Mouse (Mus musculus) WW6 (cell line): Measurements from ENCODE around the gene 2410137M14Rik.
"Not testable (repeated sequence)": the region's sequence is repeated elsewhere in the genome, so short reads cannot be mapped to it uniquely, and the experiment has no call there.

ENCODE experiments used
- DNase-seq: peaks from one replicate; pipeline ENCODE4 v3.0.0-alpha.2; 2013; ENCODE audit warnings: low read depth, low spot score

Gene 2410137M14Rik

DNA sequence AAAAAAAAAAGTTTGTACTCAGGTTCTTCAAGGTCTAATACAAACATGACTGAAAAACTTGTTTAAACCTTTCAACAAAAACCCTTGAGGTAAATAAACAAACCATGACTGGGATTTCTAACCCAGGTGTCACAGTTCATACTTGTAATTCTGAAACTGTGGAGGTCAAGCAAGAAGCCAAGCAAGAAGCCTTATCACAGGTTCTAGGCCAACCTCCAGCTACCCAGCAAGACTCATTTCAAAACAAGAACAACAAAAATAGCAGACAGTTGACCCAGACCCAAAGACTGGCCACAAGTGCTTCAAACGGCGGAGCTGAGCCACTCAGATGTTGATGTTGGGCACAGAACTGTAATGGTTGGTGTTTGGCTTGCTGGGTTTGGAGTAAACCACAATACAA, 13.5 kb upstream of the 2410137M14Rik start:
- DNase-seq = no peak

DNA sequence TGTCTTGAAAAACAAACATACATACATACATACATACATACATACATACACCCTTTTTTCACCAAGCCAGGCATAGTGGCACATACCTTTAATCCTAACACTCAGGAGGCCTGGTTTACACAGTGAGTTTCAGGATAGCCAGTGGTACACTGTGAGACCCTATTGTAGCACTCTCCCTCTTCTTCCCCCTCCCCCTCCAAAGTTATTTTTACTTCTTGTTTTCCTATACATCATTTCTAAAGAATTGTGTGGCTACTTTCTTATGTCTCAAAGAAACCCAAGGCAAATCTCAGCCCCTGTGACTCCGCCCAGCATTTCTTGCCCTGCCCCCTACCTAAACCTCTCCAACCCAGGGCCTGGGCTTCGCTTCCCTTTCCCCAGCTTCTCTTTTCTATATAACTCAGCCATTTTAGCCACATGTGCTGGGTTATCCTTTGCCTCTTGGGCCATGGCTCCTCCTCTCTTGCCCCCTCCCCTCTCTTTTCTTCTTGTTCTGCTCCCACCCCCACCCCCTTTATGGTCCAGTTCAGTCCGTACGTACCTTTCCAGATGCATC, 12.8 kb upstream of the 2410137M14Rik start:
- DNase-seq = no peak

DNA sequence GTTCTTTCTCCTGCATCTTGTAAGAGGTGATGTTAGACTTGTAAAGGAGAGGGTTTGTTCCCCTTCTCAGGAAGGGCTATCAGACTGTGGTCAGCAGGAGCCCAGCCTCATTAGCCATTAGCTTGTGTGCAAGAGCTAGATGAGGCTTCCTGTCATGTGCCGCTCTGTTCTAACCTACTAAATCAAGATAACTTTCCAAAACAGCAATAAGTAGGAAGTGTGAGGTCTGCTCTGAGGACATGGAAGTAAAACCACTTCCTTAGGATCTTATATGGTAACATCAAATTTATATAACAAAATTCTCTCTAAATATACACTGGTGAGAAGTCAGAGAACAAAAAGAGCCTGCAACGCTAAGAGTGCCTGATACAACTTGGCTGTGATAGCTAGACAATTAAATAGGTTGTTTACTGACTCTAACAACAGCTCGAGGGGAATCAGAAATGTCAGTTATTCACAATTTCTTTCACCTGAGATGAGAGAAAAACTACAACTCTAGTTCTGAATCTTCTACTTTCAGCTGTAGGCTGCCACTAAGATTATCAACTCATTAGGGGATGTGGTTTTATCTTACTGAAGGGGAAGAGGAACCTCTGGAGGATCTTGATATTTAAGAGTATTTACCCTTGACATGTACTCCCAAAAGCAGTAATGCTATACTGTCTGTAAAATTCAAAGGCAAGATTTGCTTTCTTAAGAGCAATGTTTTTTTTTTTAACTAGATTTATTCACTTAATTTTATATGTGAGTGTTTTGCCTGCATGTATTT, 11.5 kb upstream of the 2410137M14Rik start:
- no peak for DNase-seq

DNA sequence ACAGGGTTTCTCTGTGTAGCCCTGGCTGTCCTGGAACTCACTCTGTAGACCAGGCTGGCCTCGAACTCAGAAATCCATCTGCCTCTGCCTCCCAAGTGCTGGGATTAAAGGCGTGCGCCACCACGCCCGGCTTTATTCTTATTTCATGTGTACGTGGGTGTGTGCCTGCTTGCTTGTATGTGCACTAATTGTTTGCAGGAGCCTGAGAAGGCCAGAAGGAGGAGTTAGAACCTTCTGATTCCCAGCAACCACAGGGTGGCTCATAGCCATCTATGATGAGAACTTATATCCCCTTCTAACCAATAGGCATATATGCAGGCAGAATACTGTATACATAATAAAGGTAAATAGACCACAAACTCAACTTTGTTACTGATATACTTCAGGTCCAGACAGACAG, 9.6 kb upstream of the 2410137M14Rik start:
- not testable (repeated sequence) for DNase-seq

DNA sequence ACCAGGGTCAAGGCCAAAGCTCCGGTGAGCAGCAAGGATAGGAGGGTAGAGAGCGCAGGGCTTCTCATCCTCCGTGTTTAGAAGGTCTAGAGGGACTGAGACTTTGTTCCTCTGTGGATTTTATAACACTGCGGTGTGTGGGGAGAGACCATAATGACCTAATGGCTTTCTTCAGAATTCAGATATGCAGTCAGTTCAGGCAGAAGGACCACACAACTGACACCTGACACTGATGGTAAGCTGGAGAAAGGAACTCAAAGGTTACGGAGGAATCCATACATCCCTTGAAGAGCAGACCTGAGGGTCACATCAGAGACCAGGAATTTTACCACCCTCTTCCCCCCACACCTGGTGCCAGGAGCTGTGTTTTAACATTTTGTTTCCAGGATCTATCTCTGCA, 8.4 kb upstream of the 2410137M14Rik start, which contains the start of gene H2-M5:
Gene H2-M5, minus strand, starts transcription at position 101 of the 400 bp plus-strand sequence.
- DNase-seq = no peak

DNA sequence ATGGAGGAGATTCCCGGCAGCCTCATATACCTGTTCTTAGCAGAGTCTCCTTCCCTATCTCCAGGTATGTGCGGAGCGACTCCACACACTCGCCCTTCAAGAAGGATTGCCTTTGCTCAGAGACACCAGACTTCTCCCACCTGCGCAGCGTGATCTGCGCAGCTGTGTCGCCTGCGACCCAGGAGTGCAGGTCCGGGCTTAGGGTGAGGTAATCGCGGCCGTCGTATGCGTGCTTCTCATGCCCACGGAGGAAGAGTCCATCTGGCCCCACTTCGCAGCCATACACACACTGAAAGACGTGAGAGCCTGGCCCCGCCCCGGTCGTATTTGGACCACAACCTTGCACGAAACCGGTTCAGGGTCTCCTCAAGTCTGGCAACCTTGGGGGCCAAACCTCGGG, 7.4 kb upstream of the 2410137M14Rik start:
- DNase-seq = no peak

DNA sequence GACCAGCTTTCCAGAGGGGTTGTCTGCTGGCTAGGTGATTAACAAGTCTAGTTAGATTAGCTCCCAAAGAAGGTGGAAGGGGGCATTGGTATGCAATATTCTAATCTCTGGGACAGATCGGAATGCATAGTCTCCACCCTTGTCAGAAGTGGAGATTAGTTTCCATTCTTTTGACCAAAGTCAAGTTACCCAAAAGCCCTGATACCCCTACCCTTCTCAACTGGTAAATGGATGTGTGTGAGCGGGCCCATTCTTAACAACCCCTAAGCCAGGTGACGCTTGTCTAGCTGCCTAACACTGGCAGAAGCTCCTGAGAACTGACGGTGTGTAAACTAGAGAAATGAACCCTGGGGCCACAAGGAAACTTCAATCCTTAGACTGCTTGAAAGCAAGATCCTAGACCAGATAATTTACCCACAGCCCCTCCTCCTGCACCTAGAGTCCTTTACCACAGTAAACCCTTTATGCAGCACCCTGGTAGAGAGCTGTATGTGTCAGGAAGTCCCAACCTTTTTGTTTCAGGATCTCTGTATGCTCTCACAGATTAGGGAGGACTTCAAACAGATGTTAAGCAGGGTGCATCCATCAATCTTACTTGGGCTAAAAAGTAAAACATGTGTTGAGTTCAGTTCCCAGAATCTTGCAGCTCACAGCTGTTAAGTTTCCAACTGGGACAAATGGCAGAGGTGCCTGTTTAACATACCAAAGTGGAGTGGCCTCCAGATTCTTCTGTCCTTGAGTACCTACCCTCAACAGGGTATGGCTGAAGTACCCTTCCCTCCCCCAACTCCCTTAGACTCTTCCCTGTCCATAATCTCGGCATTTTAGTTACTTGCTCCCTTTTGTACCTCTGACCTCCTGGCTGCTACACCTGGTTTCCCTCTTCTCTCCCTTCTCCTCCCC, 1.5 kb upstream of the 2410137M14Rik start:
- DNase-seq = no peak

DNA sequence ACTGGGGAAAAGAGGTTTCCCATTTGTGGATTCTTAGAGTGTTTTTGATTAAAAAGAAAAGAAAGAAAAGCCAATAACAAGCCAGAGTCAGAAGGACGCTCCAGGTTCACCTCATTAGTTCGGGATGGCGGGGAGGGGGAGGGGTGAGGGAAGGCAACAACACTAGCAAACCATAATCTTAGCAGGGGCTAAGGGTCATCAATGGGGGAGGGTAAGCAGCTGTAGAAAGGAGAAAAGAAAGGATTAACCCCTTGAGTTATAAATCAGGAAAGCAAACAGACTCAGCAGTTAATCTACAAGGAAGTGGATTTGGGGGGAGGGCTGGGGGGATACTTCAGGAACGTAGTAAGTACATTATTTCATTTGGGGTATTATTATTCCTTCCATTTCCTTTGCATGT, 808 bp upstream of the 2410137M14Rik start:
- DNase-seq = no peak

DNA sequence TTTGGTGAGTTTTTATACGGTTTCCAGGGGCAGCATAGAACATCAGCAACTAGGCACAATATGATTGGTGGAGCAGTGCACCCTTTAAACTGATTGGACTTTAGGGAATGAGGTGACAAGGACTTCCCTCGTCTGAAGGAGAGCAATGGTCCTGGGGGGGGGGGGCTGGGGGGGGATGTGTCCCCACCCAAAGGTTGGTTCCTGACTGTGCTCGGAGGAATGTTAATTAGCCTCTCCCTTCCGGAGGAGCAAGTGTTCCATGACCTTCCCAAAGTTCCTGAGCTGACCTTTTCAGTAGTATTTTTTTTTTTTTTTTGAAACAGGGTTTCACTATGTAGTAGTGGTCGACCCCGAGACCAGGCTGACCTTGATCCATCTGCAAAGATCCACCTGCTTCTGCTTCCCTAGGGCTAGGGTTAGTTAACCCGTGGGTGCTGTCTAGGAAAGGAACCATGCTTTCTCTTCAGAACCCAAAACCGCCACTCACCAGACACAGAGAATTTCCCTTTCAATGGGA, 7.7 kb downstream of the 2410137M14Rik start:
- no peak for DNase-seq

DNA sequence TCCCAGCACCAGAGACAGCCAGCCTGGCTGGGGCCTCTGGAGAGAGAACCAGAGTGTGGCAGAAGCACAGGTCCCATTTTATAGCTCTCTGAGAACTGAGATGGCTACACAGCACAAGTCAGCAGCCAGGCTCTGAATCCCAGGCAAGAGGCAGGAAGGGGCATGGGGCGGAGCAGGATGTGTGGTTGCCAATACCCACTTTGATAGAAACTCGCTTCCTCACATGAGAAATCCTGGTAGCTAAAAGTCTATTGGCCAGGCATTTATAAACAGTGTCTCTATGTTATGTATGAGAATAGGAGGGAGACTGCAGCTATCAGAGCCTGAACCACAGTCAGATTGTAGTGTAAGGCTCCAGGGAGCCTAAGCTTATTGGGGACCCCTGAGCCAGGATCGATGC, 8.2 kb downstream of the 2410137M14Rik start:
- no peak for DNase-seq

DNA sequence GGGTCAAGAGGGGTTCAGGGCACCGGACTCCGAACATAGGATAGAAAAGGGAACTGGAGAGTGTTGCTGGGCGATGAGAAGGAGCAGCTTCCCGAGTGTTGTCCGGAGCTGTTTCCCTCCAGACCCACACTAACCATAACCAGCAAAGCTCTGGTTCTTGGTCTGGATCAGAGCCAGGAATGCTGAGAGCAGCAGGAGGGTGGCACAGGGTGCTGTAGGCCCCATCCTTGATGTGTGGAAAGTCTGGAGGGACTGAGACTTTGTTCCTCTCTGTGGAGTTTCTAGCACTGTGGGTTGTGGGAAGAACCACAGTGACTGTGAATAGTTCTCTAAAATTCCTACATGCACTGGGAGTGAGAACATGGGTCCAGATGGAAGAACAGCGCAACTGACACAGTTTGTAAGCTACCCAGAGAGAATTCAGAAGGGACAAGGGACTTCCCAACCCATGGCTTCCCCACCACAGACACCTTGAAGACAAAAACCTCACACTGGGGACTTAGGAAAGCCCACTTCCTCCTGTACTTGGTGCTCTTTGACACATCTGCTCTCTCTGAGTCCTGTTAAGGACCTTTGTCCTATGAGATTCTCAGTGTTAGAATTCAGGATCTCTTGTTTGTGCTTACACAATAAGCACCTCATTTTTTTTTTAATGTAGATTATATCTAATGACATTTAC, 9.7 kb downstream of the 2410137M14Rik start:
- DNase-seq = no peak

DNA sequence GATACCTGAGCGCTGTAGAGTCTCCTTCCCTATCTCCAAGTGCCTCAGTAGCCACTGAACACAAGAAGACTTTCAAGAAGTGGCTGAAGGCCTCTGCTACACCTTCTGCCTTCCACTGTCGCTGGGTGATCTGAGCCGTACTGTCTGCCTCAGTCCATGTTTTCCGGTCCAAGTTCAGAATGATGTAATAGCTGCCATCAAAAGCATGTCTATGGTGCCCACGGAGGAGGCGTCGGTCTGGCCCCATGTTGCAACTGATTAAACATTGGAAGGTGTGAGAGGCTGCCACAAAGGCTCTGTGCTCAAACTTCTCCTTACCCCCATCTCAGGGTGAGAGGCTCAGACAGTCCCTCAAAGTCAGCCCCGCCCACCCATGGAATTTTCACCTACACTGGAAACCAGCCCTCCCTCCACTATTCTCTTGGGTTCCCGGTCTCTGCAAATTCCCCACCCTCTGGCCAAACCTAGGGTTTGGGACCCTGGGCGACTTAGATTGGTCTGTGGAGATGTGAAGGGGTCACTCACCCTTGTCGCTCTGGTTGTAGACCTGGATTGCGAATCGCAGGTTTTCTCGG, 10.6 kb downstream of the 2410137M14Rik start:
- no peak for DNase-seq

DNA sequence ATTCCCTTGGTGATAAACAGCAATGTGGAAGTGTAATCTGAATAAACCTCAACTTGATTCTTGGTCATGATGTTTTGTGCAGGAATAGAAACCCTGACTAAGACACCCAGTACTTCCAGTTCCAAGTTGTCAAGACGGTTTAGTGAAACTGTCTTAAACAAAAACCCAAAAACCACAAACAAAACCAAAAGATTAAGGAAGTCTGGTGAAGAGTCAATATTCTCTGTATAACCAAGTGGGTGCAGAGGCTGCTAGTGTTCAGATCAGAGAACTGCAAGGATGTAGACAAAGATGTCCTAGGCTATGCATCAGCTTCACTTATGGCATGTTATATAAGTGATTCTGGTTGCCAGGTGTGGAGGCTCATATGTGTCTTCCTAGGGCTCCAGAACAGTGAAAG, 14.2 kb downstream of the 2410137M14Rik start:
- DNase-seq = no peak

DNA sequence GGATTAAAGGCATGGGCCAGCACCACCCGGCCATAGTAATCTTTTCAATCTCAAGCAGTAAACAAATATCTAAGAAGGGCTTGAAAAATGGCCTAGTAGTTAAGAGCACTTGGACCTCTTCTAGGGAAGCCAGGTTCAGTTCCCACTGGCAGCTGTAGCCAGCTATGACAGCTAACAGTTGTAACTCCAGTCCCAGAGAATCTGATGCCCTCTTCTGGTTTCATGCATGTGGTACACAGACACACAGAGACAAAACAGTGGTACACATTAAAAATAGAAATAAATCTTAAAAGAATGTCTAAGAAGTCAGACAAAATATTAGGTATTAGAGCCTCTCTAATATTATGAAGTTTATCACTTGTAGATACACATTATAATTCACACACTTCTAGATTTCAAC, 19.9 kb downstream of the 2410137M14Rik start:
- DNase-seq = no peak

DNA sequence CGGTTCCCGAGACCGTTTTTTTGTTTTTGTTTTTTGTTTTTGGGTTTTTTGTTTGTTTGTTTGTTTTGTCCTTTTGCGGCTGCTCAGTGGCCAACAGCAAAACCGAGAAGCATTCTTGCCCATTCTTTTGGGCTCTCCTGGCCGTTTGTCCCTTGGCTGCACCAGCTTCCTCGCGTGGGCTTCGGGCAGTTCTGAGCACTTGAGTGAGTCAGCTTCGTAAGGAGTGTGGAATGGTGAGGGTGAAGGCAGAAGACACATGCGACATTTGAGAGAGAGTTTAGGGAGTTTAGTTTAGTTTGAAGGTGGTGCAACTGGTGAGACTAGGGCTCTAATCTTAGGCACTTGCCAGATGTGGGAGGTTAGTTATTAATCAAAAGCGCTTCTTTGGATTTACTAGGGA, 22.2 kb downstream of the 2410137M14Rik start:
- DNase-seq = no peak

DNA sequence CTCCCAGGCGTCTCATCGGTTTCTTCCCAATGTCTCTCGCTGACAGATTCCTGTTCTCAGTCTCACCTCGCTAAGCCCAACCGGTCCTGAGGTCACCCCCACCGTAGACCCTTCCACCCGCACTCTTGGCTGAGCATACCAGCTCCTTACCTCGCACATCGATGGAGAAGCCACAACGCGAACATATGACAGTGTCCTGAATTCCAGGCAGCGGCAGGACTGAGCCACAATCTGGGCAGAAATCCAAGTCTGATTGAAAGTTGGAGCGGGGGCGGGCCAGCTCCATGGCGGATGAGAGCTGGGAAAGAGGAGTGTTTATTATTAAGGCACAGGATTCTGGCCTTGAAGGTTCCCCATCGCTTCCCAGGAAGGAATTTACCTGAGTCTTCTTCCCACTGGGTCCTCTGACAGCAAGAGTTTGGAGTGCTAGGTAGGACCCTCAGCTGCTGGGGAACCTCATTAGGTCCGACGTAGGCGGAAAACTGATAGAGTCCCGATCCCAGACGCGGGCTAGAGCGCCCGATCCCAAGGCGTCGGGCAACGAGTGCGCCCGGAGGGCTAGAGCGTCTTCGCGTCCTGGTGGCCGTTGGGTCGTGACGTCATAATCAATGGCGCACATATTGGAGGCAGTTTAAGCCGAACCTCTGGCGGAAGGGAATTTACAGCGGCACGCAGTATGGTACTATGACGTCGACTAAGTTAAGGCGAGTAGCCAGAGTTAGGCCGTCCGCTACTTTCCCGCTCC, 22.9 kb downstream of the 2410137M14Rik start, which contains the start of the genes Znrd1 and Znrd1as:
Gene Znrd1, minus strand, starts transcription at position 561 of the 745 bp plus-strand sequence.
Gene Znrd1as, plus strand, starts transcription at position 594 of the 745 bp plus-strand sequence.
- DNase-seq = peak; percentile 98

DNA sequence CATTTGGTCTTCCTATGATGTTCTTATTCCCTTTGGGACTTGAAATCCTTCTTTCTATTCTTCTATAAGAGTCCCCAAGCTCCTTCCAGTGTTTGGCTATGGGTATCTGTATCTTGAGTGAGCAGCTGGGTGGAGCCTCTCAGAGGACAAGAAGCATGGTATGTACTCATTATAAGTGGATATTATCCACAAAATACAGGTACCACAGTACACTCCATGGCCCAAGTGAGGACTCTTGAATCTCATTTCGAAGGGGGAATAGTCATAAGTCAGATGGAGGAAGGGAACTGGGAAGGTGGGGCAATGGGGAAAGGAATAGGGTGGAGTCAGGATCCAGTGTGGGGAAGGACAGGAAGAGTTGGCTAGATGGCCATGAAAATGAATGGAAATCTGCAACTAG, 28.0 kb downstream of the 2410137M14Rik start:
- DNase-seq = no peak

DNA sequence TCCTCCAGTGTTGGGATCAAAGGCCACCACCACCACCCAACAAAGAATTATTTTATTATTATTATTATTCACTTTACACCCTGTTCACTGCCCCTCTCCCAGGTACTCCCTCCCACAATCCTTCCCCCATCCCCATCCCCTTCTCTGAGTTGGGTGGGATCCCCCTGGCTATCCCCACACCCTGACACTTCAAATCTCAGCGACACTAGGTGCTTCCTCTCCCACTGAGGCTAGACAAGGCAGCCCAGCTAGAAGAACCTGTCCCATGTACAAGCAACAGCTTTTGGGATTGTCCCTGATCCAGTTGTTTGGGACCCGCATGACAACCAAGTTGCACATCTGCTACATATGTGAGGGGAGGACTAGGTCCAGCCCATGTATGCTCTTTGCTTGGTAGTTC, 28.4 kb downstream of the 2410137M14Rik start:
- DNase-seq = no peak

DNA sequence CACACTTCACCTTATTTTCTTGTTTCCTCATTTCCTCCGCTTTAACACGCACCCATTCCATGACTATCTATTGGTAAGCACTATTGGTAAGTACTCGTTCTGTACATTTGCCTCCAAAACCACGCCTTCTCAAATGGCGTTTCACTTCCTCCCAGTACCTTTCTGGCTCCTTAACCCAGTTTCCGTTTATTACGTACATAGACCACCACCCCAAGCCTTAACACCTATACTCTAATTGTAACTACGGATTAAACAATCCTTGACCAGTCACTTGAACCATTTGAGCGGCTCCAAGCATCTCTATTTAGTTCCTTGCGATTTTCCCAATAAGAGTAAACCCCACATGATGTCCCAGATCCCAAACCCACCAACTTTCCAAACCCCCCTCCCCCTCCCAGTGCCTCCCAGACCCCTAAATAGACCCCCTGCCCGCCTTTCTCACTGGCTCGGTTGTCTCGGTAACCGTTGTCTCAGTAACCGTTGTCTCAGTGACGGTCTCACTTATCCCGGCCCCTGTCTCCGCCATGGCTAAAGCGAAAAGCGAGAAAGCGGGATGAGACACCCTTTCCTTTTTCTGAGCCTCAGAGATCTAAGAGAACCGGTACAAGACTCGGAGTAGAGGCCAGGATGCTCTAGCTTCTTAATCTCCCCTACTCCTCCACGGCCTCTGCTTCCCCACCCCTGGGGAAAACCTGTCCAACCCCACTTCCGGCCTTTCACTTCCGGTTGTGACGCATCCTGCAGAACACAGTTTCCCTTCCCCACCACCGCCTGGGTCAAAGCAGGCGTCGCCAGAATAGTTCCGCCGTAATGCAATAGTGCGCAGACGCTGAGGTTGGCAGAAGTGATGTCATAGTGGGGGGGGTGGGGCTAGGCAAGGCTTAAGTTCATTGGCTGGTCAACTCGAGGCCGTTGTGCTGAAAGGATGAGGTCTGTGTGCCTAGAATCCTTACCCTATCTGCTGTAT, 29.8 kb downstream of the 2410137M14Rik start, which contains the start of gene Ppp1r11:
Gene Ppp1r11, minus strand, starts transcription at position 761 of the 967 bp plus-strand sequence.
- peak; percentile 97 for DNase-seq
